Mouse (Mus musculus) E14TG2a.4 (cell line): Measurements from ENCODE around the gene Atp6v0e.

Source experiments
- CTCF ChIP-seq: conservative IDR thresholded peaks from 2 replicates; pipeline ENCODE4 v1.5.1; 2014; ENCODE audit warnings: low read length
- NANOG ChIP-seq: IDR thresholded peaks from 2 replicates; pipeline ENCODE4 v1.6.1; 2014; ENCODE audit warnings: borderline replicate concordance, low read length, mixed read lengths

DNA sequence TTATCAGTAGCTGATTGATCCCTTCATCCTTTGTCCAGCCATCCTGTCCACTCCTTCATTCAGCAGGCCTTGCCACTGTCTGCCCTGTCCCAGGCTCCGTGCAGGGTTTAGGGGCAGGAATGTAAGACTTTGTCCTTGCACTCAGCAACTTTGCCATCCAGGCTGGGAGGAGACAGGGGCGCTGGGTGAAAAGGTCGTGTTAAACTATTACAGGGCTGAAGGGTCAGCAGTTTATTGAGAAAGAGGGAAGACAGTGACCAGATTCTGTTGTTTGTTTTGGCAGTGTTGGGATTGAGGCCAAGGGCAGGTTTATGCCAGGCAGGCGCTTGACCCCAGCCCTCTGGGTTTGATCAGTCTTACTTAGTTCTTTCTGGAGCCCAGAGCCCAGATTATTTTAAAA is 25.2 kb upstream of the Atp6v0e start:
- TF ChIP-seq CTCF = no peak
- no peak for TF ChIP-seq NANOG
